Mouse (Mus musculus) cerebellum, adult 11 months (tissue): ENCODE data around the gene Jund.

Source experiments
- DNase-seq: peaks from one replicate; pipeline ENCODE4 v3.0.0; 2022

Jund gene

GRCm38 (mm10) chr8:70698310-70699109 is at the start of gene Jund:
TSS of gene Jund (plus strand) at chr8:70698949.
- DNase-seq = peak; percentile 99

GRCm38 (mm10) chr8:70649324-70649723 is 49.4 kb upstream of the Jund start:
- DNase-seq = peak; percentile 37

GRCm38 (mm10) chr8:70650351-70650750 is 48.4 kb upstream of the Jund start:
- no peak for DNase-seq

DNA sequence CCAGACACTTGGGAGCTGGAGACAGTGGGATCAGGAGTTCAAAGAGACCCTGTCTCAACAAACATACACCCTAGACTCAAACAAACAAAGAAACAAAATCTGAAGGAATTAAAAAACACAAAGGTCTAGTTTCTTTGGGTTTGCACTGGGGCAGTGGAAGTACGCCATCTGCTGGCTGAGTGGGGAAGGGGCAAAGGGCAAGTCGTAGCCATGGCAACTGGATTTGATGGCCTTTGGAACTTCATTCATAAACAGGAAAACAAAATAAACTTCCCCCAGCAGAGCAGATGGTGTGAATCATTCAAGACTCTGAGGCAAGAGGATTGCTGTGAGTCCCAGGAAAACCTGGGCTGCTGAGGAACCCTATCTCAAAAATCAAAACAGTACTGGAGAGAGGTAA is 45.5 kb upstream of the Jund start:
- no peak for DNase-seq

DNA sequence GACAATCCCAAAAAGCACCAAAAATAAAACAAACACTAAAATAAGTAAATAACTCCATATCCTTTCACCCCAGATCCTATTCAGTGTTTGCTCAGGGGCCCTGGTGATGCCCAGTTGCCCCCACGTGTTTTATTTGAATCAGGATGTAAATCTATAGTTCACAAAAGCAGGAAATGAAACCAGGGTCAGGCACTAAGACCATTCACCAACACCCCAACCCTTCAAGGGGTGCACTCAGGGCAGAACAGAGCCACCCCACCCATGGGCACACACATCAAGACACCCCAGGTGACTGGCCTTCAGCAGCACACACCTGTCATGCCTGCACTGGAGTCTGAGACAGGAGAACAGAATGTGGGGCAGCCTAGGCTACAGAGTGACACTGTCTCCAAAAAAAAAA is 44.6 kb upstream of the Jund start:
- no peak for DNase-seq

- no peak for DNase-seq
Observed at GRCm38 (mm10) chr8:70655469-70655868, 43.3 kb upstream of the Jund start.

GRCm38 (mm10) chr8:70656193-70656790 is 42.5 kb upstream of the Jund start:
- no peak for DNase-seq

- no peak for DNase-seq
Observed at GRCm38 (mm10) chr8:70657214-70657613, 41.5 kb upstream of the Jund start.

- DNase-seq = no peak
Observed at GRCm38 (mm10) chr8:70657739-70658138, 41.0 kb upstream of the Jund start.

DNA sequence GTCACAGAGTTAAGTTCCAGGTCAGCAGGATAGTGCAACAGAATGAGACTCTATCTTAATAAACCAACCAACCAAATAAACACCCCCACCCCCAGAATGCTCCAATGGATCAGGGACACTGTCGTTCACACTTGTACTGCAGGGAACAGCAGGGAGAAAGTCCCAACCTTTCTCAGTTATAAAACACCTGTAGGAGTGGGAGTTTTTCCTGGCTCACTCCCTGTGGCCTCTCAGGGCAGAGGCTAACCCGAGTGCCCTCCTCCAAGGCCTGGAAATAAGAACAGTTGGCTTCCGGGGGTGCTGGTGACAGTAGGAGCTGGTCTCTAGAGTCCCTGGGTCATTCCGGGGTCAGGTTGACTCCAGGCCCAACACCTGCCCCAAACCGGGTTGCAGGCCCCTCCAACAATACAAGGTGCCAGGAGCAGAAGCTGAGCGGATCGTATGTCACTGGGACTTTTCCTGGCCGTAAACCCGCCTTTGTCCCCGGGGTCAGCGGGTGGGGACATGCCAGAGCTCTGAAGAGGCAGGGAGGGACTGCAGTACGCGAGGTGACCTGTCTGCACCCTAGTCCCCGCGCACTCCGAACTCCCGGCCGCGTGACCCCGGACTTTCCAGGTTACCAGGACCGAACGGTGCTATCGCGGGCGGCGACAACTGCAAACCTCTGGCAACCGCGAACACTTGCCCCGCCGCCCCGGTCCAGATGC is 39.7 kb upstream of the Jund start:
- DNase-seq = no peak

DNA sequence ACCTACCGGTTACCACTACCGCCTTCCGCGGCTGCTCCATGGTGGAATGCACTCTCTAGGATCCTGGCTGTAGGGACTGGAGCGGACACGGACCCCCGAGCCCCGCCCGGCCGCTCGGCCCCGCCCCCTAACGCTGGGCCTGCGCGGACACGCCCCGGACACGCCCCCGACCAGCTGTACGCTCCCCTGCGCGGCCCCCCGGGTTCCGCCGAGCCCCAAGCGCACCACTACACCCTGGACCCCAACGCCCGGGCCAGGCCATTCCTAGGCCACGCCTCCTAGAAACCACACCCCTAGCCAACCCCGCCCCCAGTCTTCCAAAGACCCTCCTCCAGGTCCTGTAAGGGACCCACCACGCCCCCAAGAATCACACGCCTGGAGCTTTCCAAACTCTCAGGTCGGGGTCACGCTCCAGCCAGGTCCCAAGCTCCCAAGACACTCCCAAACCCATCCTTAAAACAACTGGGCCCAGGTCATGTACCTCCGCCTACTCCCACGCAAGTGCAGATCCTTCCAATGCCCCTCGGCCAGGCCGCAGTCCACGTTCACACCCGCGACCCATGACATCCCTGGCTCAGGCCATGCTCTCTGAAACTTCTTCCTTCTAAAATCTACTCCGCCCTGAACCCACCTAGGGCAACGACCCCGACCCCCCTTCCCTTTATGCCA is 39.0 kb upstream of the Jund start:
- peak; percentile 57 for DNase-seq

- no peak for DNase-seq
Observed at GRCm38 (mm10) chr8:70660273-70660725, 38.5 kb upstream of the Jund start, which contains the start of gene Pgpep1. TSS of gene Pgpep1 (minus strand) at chr8:70660388.

DNA sequence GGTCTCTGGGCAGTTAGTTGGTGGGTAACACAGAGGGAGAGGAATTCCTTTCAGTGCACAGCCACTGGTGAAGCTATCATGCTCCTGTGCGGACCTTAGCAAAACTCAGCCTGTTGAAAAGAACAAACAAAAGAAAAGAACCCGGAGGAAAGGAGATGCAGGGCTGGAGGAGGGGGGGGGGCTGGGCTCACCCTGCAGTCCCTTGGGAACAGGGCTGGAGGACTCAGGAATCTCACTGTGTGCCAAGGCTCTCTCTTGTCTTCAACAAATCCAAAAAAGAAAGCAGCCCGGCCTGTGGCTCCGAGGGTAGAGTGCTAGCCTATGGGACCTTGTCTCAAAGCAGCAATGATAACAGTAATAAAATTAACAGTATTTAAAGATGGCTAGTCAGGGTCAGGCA is 35.1 kb upstream of the Jund start:
- DNase-seq = no peak

- no peak for DNase-seq
Observed at GRCm38 (mm10) chr8:70664631-70665030, 34.1 kb upstream of the Jund start.

GRCm38 (mm10) chr8:70665599-70665998 is 33.1 kb upstream of the Jund start:
- no peak for DNase-seq

- no peak for DNase-seq
Observed at GRCm38 (mm10) chr8:70667071-70667470, 31.7 kb upstream of the Jund start.

- no peak for DNase-seq
Observed at GRCm38 (mm10) chr8:70671615-70672324, 27.0 kb upstream of the Jund start.

DNA sequence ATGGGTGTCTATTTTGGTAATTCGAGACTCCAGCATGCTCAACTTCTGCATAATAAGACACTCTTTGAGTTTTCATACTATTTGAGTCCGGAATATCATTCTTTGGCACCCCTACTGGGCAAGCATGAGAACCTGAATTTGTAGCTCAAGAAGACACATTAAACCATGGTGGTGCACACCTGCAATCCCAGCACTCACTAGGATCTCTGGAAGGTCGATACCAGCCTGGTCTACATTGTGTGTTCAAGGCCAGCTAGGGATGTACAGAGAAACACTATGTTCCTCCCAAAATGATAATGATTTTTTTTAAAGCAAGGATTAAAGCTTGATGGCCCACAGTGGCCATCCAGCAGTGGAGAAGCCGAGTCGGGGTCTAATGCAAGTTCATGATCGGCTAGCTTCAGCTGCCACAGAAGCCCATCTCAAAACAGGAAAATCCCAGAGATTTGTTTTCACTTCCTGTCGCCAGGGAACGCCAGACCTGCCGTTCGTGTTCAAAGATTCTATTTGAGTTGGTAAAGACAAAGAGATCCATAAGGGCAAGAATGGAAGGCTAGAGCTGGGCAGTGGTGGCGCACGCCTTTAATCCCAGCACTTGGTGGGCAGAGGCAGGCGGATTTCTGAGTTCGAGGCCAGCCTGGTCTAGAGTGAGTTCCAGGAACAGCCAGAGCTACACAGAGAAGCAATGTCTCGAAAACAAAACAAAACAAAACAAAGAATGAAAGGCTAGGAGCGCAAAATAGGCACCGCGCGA is 26.2 kb upstream of the Jund start:
- DNase-seq = no peak

- peak; percentile 98 for DNase-seq
Observed at GRCm38 (mm10) chr8:70673079-70673856, 25.5 kb upstream of the Jund start, which contains the start of gene Lsm4. TSS of gene Lsm4 (plus strand) at chr8:70673248.

GRCm38 (mm10) chr8:70674109-70674508 is 24.6 kb upstream of the Jund start:
- peak; percentile 41 for DNase-seq

GRCm38 (mm10) chr8:70674716-70675115 is 24.0 kb upstream of the Jund start:
- DNase-seq = no peak
